Mouse (Mus musculus): ENCODE measurements around the gene Crtap. TPM values are rescaled to one million over a fixed set of nuclear protein-coding genes. Genes with fewer than 3 reads are reported as not detected.
A peak's percentile ranks its signal among the peaks of the same experiment; 100 is the strongest.

The Crtap gene
- polyA plus RNA-seq, 1 experiment, result 35.2 TPM

DNA sequence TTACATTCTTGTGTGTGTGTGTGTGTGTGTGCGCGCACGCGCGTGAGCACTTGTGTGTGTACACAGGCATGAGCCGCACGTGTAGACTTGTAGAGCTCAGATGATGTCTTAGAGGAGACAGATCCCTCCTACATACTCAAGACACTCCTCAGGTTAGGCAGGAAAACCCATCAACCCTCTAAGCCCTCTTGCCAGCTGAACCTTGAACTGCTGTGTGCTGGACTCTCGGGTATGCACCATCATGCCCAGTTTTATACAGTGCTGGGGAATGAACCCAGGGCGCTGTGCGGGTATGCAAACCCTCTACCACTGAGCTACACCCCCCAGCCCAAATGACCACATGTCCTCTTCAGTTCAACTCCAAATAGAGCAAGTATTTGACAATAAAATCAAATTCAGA is 5.3 kb downstream of the Crtap start:
- Histone ChIP-seq H3K4me1 (ENCODE audit: control insufficient read depth, insufficient read depth, low read length) (peaks cover 11% of the 10 kb centered on the region), H3K36me3 (ENCODE audit: control insufficient read depth, insufficient read depth, low read length) (no peaks in the 10 kb centered on the region), H3K27me3 (ENCODE audit: control insufficient read depth, insufficient read depth, low read length) (no peaks in the 10 kb centered on the region), H3K27ac (ENCODE audit: control insufficient read depth, insufficient read depth, low read depth, low read length) (no peak overlapping the region), H3K4me3 (ENCODE audit: control insufficient read depth, low read depth, low read length) (no peak overlapping the region)
- no peak for TF ChIP-seq CTCF (IDR thresholded peaks at IDR 0.05; ENCODE audit: control insufficient read depth, insufficient read depth, insufficient replicate concordance, low read depth, low read length)
- TF ChIP-seq POLR2A (IDR thresholded peaks at IDR 0.05; ENCODE audit: control insufficient read depth, low read depth, low read length), result no peak

- Histone ChIP-seq H3K27me3 (ENCODE audit: control insufficient read depth, insufficient read depth, low read length) (no peaks in the 10 kb centered on the region), H3K36me3 (ENCODE audit: control insufficient read depth, insufficient read depth, low read length) (no peaks in the 10 kb centered on the region), H3K27ac (ENCODE audit: control insufficient read depth, insufficient read depth, low read depth, low read length) (no peak overlapping the region), H3K4me1 (ENCODE audit: control insufficient read depth, insufficient read depth, low read length) (peaks cover 10% of the 10 kb centered on the region), H3K4me3 (ENCODE audit: control insufficient read depth, low read depth, low read length) (peak overlapping the region; percentile 33; the same call in 1 of the 2 replicates)
- TF ChIP-seq POLR2A (IDR thresholded peaks at IDR 0.05; ENCODE audit: control insufficient read depth, low read depth, low read length), result no peak
- TF ChIP-seq CTCF (IDR thresholded peaks at IDR 0.05; ENCODE audit: control insufficient read depth, insufficient read depth, insufficient replicate concordance, low read depth, low read length), result peak; percentile 24; the same call in 1 of the 2 replicates
These were observed 5.8 kb downstream of the Crtap start for GRCm38 (mm10) chr9:114384691-114385090.

GRCm38 (mm10) chr9:114382936-114383710 is 7.4 kb downstream of the Crtap start:
- Histone ChIP-seq H3K4me1 (ENCODE audit: control insufficient read depth, insufficient read depth, low read length) (peaks cover 6% of the 10 kb centered on the region; the same call in 1 of the 2 replicates), H3K4me3 (ENCODE audit: control insufficient read depth, low read depth, low read length) (no peak overlapping the region), H3K36me3 (ENCODE audit: control insufficient read depth, insufficient read depth, low read length) (no peaks in the 10 kb centered on the region), H3K27me3 (ENCODE audit: control insufficient read depth, insufficient read depth, low read length) (no peaks in the 10 kb centered on the region), H3K27ac (ENCODE audit: control insufficient read depth, insufficient read depth, low read depth, low read length) (no peak overlapping the region)
- TF ChIP-seq CTCF (IDR thresholded peaks at IDR 0.05; ENCODE audit: control insufficient read depth, insufficient read depth, insufficient replicate concordance, low read depth, low read length) (no peak), POLR2A (IDR thresholded peaks at IDR 0.05; ENCODE audit: control insufficient read depth, low read depth, low read length) (no peak)

GRCm38 (mm10) chr9:114380881-114381733 is 9.4 kb downstream of the Crtap start:
- no peaks in the 10 kb centered on the region for H3K27me3 ChIP-seq (ENCODE audit: control insufficient read depth, insufficient read depth, low read length)
- peaks cover 2% of the 10 kb centered on the region; the same call in 1 of the 2 replicates for H3K4me1 ChIP-seq (ENCODE audit: control insufficient read depth, insufficient read depth, low read length)
- TF ChIP-seq POLR2A (IDR thresholded peaks at IDR 0.05; ENCODE audit: control insufficient read depth, low read depth, low read length) (no peak), CTCF (IDR thresholded peaks at IDR 0.05; ENCODE audit: control insufficient read depth, insufficient read depth, insufficient replicate concordance, low read depth, low read length) (no peak)
- no peak overlapping the region for H3K4me3 ChIP-seq (ENCODE audit: control insufficient read depth, low read depth, low read length)
- H3K27ac ChIP-seq (ENCODE audit: control insufficient read depth, insufficient read depth, low read depth, low read length), result no peak overlapping the region
- no peaks in the 10 kb centered on the region for H3K36me3 ChIP-seq (ENCODE audit: control insufficient read depth, insufficient read depth, low read length)

DNA sequence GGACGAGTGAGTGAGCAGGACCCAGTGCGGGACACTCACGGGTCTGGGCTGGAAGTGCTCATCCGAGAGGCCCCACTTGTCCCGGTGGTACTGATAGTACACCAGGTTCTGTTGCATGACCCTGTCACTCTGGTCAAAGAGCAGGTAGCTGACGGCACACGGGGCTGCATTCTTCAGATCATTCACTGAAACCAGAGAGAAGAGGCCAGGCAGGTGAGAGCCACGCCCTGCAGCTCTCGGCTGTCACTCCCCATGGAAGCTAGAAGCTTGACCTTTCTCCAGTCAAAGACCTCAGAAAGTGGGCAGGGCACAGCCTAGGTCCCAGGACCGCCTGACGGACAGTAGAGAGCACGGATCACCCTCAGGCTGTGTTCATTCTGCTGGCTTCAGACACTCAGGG is 10.6 kb downstream of the Crtap start:
- Histone ChIP-seq H3K36me3 (ENCODE audit: control insufficient read depth, insufficient read depth, low read length) (no peaks in the 10 kb centered on the region; the same call in 1 of the 2 replicates), H3K27ac (ENCODE audit: control insufficient read depth, insufficient read depth, low read depth, low read length) (no peak overlapping the region), H3K4me1 (ENCODE audit: control insufficient read depth, insufficient read depth, low read length) (no peaks in the 10 kb centered on the region; the same call in 1 of the 2 replicates), H3K4me3 (ENCODE audit: control insufficient read depth, low read depth, low read length) (no peak overlapping the region), H3K27me3 (ENCODE audit: control insufficient read depth, insufficient read depth, low read length) (no peaks in the 10 kb centered on the region)
- TF ChIP-seq CTCF (IDR thresholded peaks at IDR 0.05; ENCODE audit: control insufficient read depth, insufficient read depth, insufficient replicate concordance, low read depth, low read length) (no peak), POLR2A (IDR thresholded peaks at IDR 0.05; ENCODE audit: control insufficient read depth, low read depth, low read length) (no peak)

DNA sequence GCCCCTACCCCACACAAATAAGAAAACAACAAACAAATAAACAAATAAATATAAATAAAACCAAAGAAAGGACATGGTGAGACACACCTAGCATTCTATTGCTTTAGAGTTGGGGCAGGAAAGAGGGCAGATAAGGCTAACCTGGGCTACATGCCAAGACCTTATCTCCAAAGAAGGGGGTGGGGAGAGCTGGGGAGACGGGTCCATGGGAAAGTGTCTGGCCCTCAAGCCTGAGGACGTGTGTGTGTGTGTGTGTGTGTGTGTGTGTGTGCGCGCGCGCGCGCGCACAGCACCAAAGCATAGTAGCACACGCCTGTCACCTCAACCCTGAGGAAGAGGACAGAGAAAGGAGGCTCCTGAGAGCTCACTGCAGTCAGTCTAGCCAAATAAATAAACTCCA is 13.3 kb downstream of the Crtap start:
- H3K27ac ChIP-seq (ENCODE audit: control insufficient read depth, insufficient read depth, low read depth, low read length), result no peak overlapping the region
- H3K4me1 ChIP-seq (ENCODE audit: control insufficient read depth, insufficient read depth, low read length), result no peaks in the 10 kb centered on the region
- no peaks in the 10 kb centered on the region; the same call in 1 of the 2 replicates for H3K36me3 ChIP-seq (ENCODE audit: control insufficient read depth, insufficient read depth, low read length)
- H3K4me3 ChIP-seq (ENCODE audit: control insufficient read depth, low read depth, low read length), result no peak overlapping the region
- H3K27me3 ChIP-seq (ENCODE audit: control insufficient read depth, insufficient read depth, low read length), result no peaks in the 10 kb centered on the region
- no peak for TF ChIP-seq POLR2A (IDR thresholded peaks at IDR 0.05; ENCODE audit: control insufficient read depth, low read depth, low read length)
- TF ChIP-seq CTCF (IDR thresholded peaks at IDR 0.05; ENCODE audit: control insufficient read depth, insufficient read depth, insufficient replicate concordance, low read depth, low read length), result no peak
